Comparison of ENCODE assay signal across 11 mouse cellular contexts in the genomic region with DNA sequence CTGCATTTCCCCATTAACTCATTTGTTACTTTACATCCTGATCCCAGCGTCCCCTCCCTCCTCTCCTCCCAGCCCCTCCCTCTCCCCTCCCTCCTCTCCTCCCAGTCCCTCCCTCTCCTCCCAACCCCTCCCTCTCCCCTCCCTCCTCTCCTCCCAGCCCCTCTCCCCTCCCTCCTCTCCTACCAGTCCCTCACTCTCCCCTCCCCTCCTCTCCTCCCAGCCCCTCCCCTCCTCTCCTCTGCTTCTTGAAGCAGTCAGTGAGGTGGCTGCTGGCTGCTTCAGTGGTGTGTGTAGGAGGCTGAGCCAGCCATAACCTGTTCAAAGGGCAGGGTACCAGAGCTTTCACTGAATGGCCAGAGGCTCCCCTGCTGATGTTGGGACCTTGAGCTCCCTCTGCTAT. TPM values are rescaled to one million over a fixed set of nuclear protein-coding genes. Genes with fewer than 3 reads are reported as not detected.
DNase-seq lines count a peak whose midpoint lies in the region; ATAC-seq and TF ChIP-seq lines count a peak whose summit lies in the region.
"Had no signal": no experiment of that assay in that cellular context is flagged by ENCODE, and none has a peak within 500 bp of the region (broad histone marks: within the 10 kb centered on the region; RNA-seq: fewer than 3 reads in every experiment).

No protein-coding gene starts in this region.

- no peak overlapping the region for H3K4me2 ChIP-seq in lung, postnatal 0 days (replicated peaks; ENCODE audit: low read depth, low read length)
- no peak overlapping the region for H3K4me2 ChIP-seq in stomach, postnatal 0 days (replicated peaks; ENCODE audit: low read depth)
- H3K4me2 ChIP-seq: hindbrain, embryonic 14.5 days; neural tube, embryonic 13.5 days had no signal

- no peak for TF ChIP-seq EP300 in lung, postnatal 0 days (IDR thresholded peaks at IDR 0.05)
- TF ChIP-seq EP300 in stomach, postnatal 0 days (optimal IDR thresholded peaks at IDR 0.05) = no peak

- H3K27ac ChIP-seq in lung, postnatal 0 days (ENCODE audit: low read length) = no peak overlapping the region
- H3K27ac ChIP-seq in stomach, postnatal 0 days (replicated peaks) = no peak overlapping the region
- H3K27ac ChIP-seq in gastrocnemius, adult 2 months = no peak overlapping the region
- H3K27ac ChIP-seq: hindbrain, embryonic 14.5 days had no signal

- H3K9me3 ChIP-seq in lung, postnatal 0 days (ENCODE audit: low read length) = no peaks in the 10 kb centered on the region
- no peaks in the 10 kb centered on the region for H3K9me3 ChIP-seq in stomach, postnatal 0 days (ENCODE audit: control insufficient read depth, low read length)
- H3K9me3 ChIP-seq: neural tube, embryonic 13.5 days had no signal

- H3K4me1 ChIP-seq in lung, postnatal 0 days (ENCODE audit: insufficient read depth, low read depth, low read length) = 0 out of 2 replicates have a peak, but pooled peaks cover 3% of the 10 kb centered on the region
- no peaks in the 10 kb centered on the region for H3K4me1 ChIP-seq in stomach, postnatal 0 days (replicated peaks; ENCODE audit: control insufficient read depth, insufficient read depth)

- H3K4me3 ChIP-seq in lung, postnatal 0 days (ENCODE audit: low read depth, low read length) = no peak overlapping the region
- H3K4me3 ChIP-seq in stomach, postnatal 0 days (ENCODE audit: low read depth, low read length) = no peak overlapping the region
- no peak overlapping the region for H3K4me3 ChIP-seq in gastrocnemius, adult 2 months
- H3K4me3 ChIP-seq: neural tube, embryonic 13.5 days had no signal

- H3K27me3 ChIP-seq in lung, postnatal 0 days (replicated peaks; ENCODE audit: insufficient read depth, low read length) = no peaks in the 10 kb centered on the region
- H3K27me3 ChIP-seq in stomach, postnatal 0 days (ENCODE audit: control insufficient read depth, insufficient read depth, low read length) = no peaks in the 10 kb centered on the region
- H3K27me3 ChIP-seq: neural tube, embryonic 13.5 days; Patski had no signal

- ATAC-seq in lung, postnatal 0 days = no peak
- ATAC-seq in stomach, postnatal 0 days (ENCODE audit: low FRiP score, low TSS enrichment) = no peak
- ATAC-seq: Patski had no signal

- TF ChIP-seq CTCF in lung, postnatal 0 days (IDR thresholded peaks at IDR 0.05) = no peak
- no peak for TF ChIP-seq CTCF in stomach, postnatal 0 days (IDR thresholded peaks at IDR 0.05; ENCODE audit: low read depth)
- TF ChIP-seq CTCF in gastrocnemius, adult 2 months (IDR thresholded peaks at IDR 0.05) = no peak

- no peak overlapping the region for H3K9ac ChIP-seq in lung, postnatal 0 days (replicated peaks; ENCODE audit: low read depth)
- no peak overlapping the region for H3K9ac ChIP-seq in stomach, postnatal 0 days (ENCODE audit: low read length)
- H3K9ac ChIP-seq: hindbrain, embryonic 14.5 days; neural tube, embryonic 13.5 days had no signal

- intact Hi-C loops in gastrocnemius, adult 2 months (cut with DNase I) = no loop called here

- peaks cover 29% of the 10 kb centered on the region for H3K36me3 ChIP-seq in lung, postnatal 0 days (ENCODE audit: insufficient read depth, low read length)
- H3K36me3 ChIP-seq in stomach, postnatal 0 days (ENCODE audit: control insufficient read depth, insufficient read depth, low read length) = peaks cover 38% of the 10 kb centered on the region

- WGBS in lung, postnatal 0 days = 13% methylated on average over 1 of the region's 1 CpGs
- 25% methylated on average over 1 of the region's 1 CpGs for WGBS in stomach, postnatal 0 days

- DNase-seq in lung, postnatal 0 days (ENCODE audit: low spot score) = peak; percentile 42
- no peak for DNase-seq in lung, postnatal 36 days
- peak; percentile 84 for DNase-seq in embryo, embryonic 10.5 days (ENCODE audit: low spot score)
- DNase-seq in kidney, postnatal 36 days = peak; percentile 76 to 82
- DNase-seq in stomach, postnatal 0 days (ENCODE audit: low spot score) = peak; percentile 57
- no peak for DNase-seq in gastrocnemius, adult 2 months
- DNase-seq in gastrocnemius, adult 18-20 months (ENCODE audit: low spot score) = no peak
- DNase-seq in urinary bladder, postnatal 25 days (ENCODE audit: low spot score) = no peak

RNA-seq across cellular contexts. Expression of a gene that starts 12.0 kb away (rescaled TPM):
- polyA plus RNA-seq in lung, postnatal 0 days (2015; fragmentation: Nextera tagmentation; extraction: Ambion mirVana) = 6.2 and 7.2 TPM in 2 replicates
- polyA plus RNA-seq in stomach, postnatal 0 days (2015; fragmentation: Nextera tagmentation; extraction: Ambion mirVana) = 4.2 and 5.0 TPM in 2 replicates
- total RNA-seq in gastrocnemius, adult 2 months (2021) = 1 to 10 TPM; 3.7 to 5.0 TPM
- total RNA-seq in gastrocnemius, adult 18-20 months (2021) = 1 to 10 TPM; 3.0 to 3.8 TPM

RNA-seq across cellular contexts. Expression of a gene that starts 50.5 kb away (rescaled TPM):
- polyA plus RNA-seq in lung, postnatal 0 days (2015; fragmentation: Nextera tagmentation; extraction: Ambion mirVana) = 4.3 and 5.1 TPM in 2 replicates
- 3.5 and 3.8 TPM in 2 replicates for polyA plus RNA-seq in stomach, postnatal 0 days (2015; fragmentation: Nextera tagmentation; extraction: Ambion mirVana)
- 10 to 100 TPM; 12.2 to 18.9 TPM for total RNA-seq in gastrocnemius, adult 2 months (2021)
- 10 to 100 TPM; 14.5 to 16.4 TPM for total RNA-seq in gastrocnemius, adult 18-20 months (2021)

Comparison
In these comparisons a context has a peak if more than half of its experiments do, and no peak if none do; other contexts are left out.
1. DNase-seq: peak in lung, postnatal 0 days (single experiment), embryo, embryonic 10.5 days (single experiment), kidney, postnatal 36 days (2 of 2) and stomach, postnatal 0 days (single experiment); none in lung, postnatal 36 days (single experiment), gastrocnemius, adult 2 months (single experiment), gastrocnemius, adult 18-20 months (single experiment) and urinary bladder, postnatal 25 days (single experiment).